20 mouse cellular contexts compared by ENCODE assay signal in the genomic region with DNA sequence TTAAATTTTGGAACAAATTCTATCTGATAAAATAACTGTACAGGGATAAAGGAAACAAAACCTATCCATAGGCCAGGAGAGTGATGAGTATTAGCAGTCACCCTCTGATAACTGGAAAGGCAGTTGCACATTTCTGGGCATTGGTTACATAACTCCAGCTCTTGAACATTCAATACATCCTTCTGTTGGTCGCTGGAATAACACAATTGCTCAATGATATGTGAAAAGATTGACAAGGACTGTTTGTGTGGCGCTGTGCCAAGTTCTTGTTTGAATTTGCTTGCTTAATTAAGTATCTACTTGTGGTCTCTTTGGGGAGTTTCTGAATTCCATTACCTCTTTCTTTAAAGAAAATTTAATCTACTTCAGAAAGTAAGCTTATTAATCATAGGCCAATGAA.
DNase-seq lines count a peak whose midpoint lies in the region; ATAC-seq and TF ChIP-seq lines count a peak whose summit lies in the region.
"Had no signal": no experiment of that assay in that cellular context is flagged by ENCODE, and none has a peak within 500 bp of the region (broad histone marks: within the 10 kb centered on the region; RNA-seq: fewer than 3 reads in every experiment).

No protein-coding gene starts in this region.

- TF ChIP-seq POLR2A in lung, adult 2 months (IDR thresholded peaks at IDR 0.05; ENCODE audit: borderline replicate concordance, extremely low read depth, low read depth, low read length), result no peak

- peak; percentile 6 for DNase-seq in embryonic facial prominence, embryonic 11.5 days (ENCODE audit: low spot score)
- no peak for DNase-seq in embryonic facial prominence, embryonic 10.5 days (ENCODE audit: low spot score)
- peak; percentile 42 to 62 for DNase-seq in lung, adult 18-20 months
- DNase-seq in lung, adult 2 months, result no peak
- DNase-seq in forebrain, embryonic 14.5 days (ENCODE audit: low spot score), result peak; percentile 55
- DNase-seq in lung, postnatal 36 days, result peak; percentile 60
- DNase-seq in gastrocnemius, postnatal 25 days, result no peak
- no peak for DNase-seq in frontal cortex, postnatal 14 days (ENCODE audit: low spot score in 2 of 2)
- DNase-seq: cerebellum, adult 9-10 months; heart, adult 11 months; heart, postnatal 36 days; kidney, adult 2 months; kidney, postnatal 10 days; right cerebral cortex, postnatal 4 days; thymus, adult 2 months had no signal

- no peak for ATAC-seq in embryonic facial prominence, embryonic 11.5 days (replicated peaks; ENCODE audit: insufficient number of reproducible peaks, low FRiP score, low TSS enrichment, low read depth)
- ATAC-seq in forebrain, embryonic 14.5 days, result no peak
- ATAC-seq: midbrain, embryonic 13.5 days had no signal

- no peak overlapping the region for H3K9ac ChIP-seq in embryonic facial prominence, embryonic 11.5 days (replicated peaks; ENCODE audit: low read length)
- H3K9ac ChIP-seq in forebrain, embryonic 14.5 days (ENCODE audit: low read length), result no peak overlapping the region
- H3K9ac ChIP-seq: embryonic facial prominence, embryonic 13.5 days; heart, embryonic 13.5 days; liver, embryonic 15.5 days; midbrain, embryonic 13.5 days had no signal

- H3K36me3 ChIP-seq in embryonic facial prominence, embryonic 11.5 days (replicated peaks; ENCODE audit: control insufficient read depth, insufficient read depth, low read depth, low read length), result no peaks in the 10 kb centered on the region
- H3K36me3 ChIP-seq in embryonic facial prominence, embryonic 10.5 days (replicated peaks), result no peaks in the 10 kb centered on the region
- H3K36me3 ChIP-seq in forebrain, embryonic 14.5 days (ENCODE audit: control insufficient read depth, insufficient read depth, low read length), result no peaks in the 10 kb centered on the region
- H3K36me3 ChIP-seq: embryonic facial prominence, embryonic 13.5 days; G1E; heart, embryonic 13.5 days; liver, embryonic 15.5 days; midbrain, embryonic 13.5 days had no signal

- H3K27me3 ChIP-seq in embryonic facial prominence, embryonic 11.5 days (ENCODE audit: control insufficient read depth, insufficient read depth, low read length), result no peaks in the 10 kb centered on the region
- H3K27me3 ChIP-seq in embryonic facial prominence, embryonic 10.5 days (replicated peaks; ENCODE audit: low read depth, poor library complexity, severe bottlenecking), result no peaks in the 10 kb centered on the region
- H3K27me3 ChIP-seq in forebrain, embryonic 14.5 days (replicated peaks; ENCODE audit: control insufficient read depth, insufficient read depth, low read length), result no peaks in the 10 kb centered on the region
- H3K27me3 ChIP-seq: embryonic facial prominence, embryonic 13.5 days; heart, embryonic 13.5 days; liver, embryonic 15.5 days; midbrain, embryonic 13.5 days had no signal

- 67% methylated on average over 2 of the region's 2 CpGs for WGBS in embryonic facial prominence, embryonic 11.5 days
- WGBS in embryonic facial prominence, embryonic 10.5 days, result 62% methylated on average over 2 of the region's 2 CpGs
- 48% methylated on average over 2 of the region's 2 CpGs for WGBS in lung, adult 2 months
- 12% methylated on average over 2 of the region's 2 CpGs for WGBS in forebrain, embryonic 14.5 days

- H3K4me2 ChIP-seq in embryonic facial prominence, embryonic 11.5 days (ENCODE audit: low read depth, low read length), result no peak overlapping the region
- no peak overlapping the region for H3K4me2 ChIP-seq in forebrain, embryonic 14.5 days (ENCODE audit: low read length)
- H3K4me2 ChIP-seq: embryonic facial prominence, embryonic 13.5 days; heart, embryonic 13.5 days; liver, embryonic 15.5 days; midbrain, embryonic 13.5 days had no signal

- no peaks in the 10 kb centered on the region for H3K9me3 ChIP-seq in embryonic facial prominence, embryonic 11.5 days (replicated peaks; ENCODE audit: control insufficient read depth, low read length)
- no peaks in the 10 kb centered on the region for H3K9me3 ChIP-seq in embryonic facial prominence, embryonic 10.5 days
- no peaks in the 10 kb centered on the region for H3K9me3 ChIP-seq in forebrain, embryonic 14.5 days (replicated peaks; ENCODE audit: control insufficient read depth, low read length)
- H3K9me3 ChIP-seq: embryonic facial prominence, embryonic 13.5 days; heart, embryonic 13.5 days; liver, embryonic 15.5 days; midbrain, embryonic 13.5 days had no signal

- H3K27ac ChIP-seq in embryonic facial prominence, embryonic 11.5 days (replicated peaks; ENCODE audit: low read depth, low read length), result no peak overlapping the region
- no peak overlapping the region for H3K27ac ChIP-seq in embryonic facial prominence, embryonic 10.5 days (replicated peaks)
- H3K27ac ChIP-seq in forebrain, embryonic 14.5 days (ENCODE audit: low read depth, low read length), result no peak overlapping the region
- H3K27ac ChIP-seq: embryonic facial prominence, embryonic 13.5 days; heart, embryonic 13.5 days; liver, embryonic 15.5 days; midbrain, embryonic 13.5 days had no signal

- no peaks in the 10 kb centered on the region for H3K4me1 ChIP-seq in embryonic facial prominence, embryonic 11.5 days (ENCODE audit: control insufficient read depth, insufficient read depth, low read length)
- no peaks in the 10 kb centered on the region for H3K4me1 ChIP-seq in embryonic facial prominence, embryonic 10.5 days
- no peaks in the 10 kb centered on the region for H3K4me1 ChIP-seq in lung, adult 2 months (ENCODE audit: control insufficient read depth, insufficient read depth, low read length)
- peaks cover 7% of the 10 kb centered on the region for H3K4me1 ChIP-seq in forebrain, embryonic 14.5 days (ENCODE audit: control insufficient read depth, insufficient read depth, low read length)
- H3K4me1 ChIP-seq: embryonic facial prominence, embryonic 13.5 days; heart, embryonic 13.5 days; liver, embryonic 15.5 days; midbrain, embryonic 13.5 days had no signal

- TF ChIP-seq CTCF in lung, adult 2 months (IDR thresholded peaks at IDR 0.05; ENCODE audit: insufficient read depth, low read length), result no peak

- H3K4me3 ChIP-seq in embryonic facial prominence, embryonic 11.5 days (ENCODE audit: low read depth, low read length), result no peak overlapping the region
- H3K4me3 ChIP-seq in embryonic facial prominence, embryonic 10.5 days, result no peak overlapping the region
- H3K4me3 ChIP-seq in lung, adult 2 months (replicated peaks; ENCODE audit: extremely low read depth, low read depth, low read length), result no peak overlapping the region
- no peak overlapping the region for H3K4me3 ChIP-seq in forebrain, embryonic 14.5 days (ENCODE audit: low read depth, low read length)
- H3K4me3 ChIP-seq: embryonic facial prominence, embryonic 13.5 days; heart, embryonic 13.5 days; liver, embryonic 15.5 days; midbrain, embryonic 13.5 days had no signal

Comparison
In these comparisons a context has a peak if more than half of its experiments do, and no peak if none do; other contexts are left out.
1. DNase-seq: peak in embryonic facial prominence, embryonic 11.5 days (single experiment), lung, adult 18-20 months (2 of 2), forebrain, embryonic 14.5 days (single experiment) and lung, postnatal 36 days (single experiment); none in embryonic facial prominence, embryonic 10.5 days (single experiment), lung, adult 2 months (single experiment), gastrocnemius, postnatal 25 days (single experiment) and frontal cortex, postnatal 14 days (0 of 2).